Mouse (Mus musculus) ovary, adult 2 months (tissue): ENCODE results near the gene Olfr293. TPM values are rescaled to one million over a fixed set of nuclear protein-coding genes. Genes with fewer than 3 reads are reported as not detected.

Experiments
- polyA plus RNA-seq: library from polyadenylated mRNA; depleted of rRNA; stranded (reverse); fragments of >200 nt; gene quantifications from 2 replicates; pipeline ENCODE4 v1.2.3, GENCODE M21; 2012; rRNA removed

Gene Olfr293
- not detected in 2 replicates for polyA plus RNA-seq

DNA sequence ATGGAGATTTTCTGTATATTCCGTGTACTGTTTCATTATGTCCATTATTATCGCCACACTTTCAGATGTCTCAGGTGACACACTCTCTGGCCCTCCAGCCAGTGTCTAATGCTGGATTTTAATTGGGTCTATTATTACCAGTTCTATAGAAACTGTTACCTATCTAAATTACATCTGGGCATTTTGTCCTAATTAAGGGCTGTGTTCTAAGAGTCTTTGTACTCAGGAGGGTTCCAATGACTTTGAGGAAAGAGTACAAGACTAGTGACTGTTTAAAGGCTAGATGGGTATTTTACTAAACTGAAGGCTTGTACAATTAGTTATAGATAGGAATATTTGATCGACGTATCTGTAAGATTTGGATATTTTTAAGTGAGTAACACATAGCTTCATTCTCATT lies at the start of gene Olfr293:
Olfr293 (plus strand) TSS at position 301 of the 400 bp plus-strand sequence.

DNA sequence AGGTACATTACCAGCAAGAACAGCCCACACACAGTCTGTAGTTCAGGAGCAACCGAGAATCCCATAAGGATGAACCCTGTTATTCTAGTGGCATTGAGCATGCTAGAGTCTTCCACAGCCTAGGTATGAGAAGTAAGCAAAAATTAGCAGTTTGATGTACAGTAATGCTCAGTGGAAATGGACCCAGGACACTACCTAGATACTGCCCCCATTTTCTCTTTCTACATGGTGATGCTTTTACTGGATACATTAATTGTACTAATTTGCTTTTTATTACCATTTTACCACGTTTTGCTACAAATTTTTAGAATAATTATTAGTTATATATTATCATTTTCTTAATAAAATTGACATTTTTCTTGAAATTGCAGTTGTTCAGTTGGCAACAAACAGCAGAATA lies 32.3 kb upstream of the Olfr293 start, which contains the start of gene Olfr294:
Olfr294 (minus strand) TSS at position 101 of the 400 bp plus-strand sequence.

DNA sequence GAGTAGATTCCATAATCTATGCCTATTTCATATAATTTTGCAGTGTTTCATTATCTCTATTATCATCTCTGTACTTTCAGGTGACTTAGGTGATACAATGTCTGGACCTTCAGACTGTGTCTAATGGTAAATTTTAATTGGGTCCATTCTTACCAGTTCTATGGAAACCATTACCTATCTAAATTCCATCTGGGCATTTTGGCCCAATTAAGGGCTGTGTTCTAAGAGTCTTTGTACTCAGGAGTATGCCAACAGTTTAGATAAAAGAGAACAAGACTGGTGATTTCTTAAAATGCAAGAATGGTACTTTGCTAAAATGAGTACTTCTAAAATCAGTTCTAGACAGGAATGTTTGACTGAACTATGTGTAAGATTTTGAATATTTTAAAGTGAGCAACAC lies 39.2 kb downstream of the Olfr293 start, which contains the start of gene Olfr292:
Olfr292 (plus strand) TSS at position 301 of the 400 bp plus-strand sequence.

Other genes starting within 250 kb of the Olfr293 start
- gene Olfr301, start 245.2 kb upstream of the Olfr293 start, polyA plus RNA-seq = not detected in 2 replicates
- gene Olfr299, start 189.1 kb upstream of the Olfr293 start, polyA plus RNA-seq = not detected in 2 replicates
- not detected in 2 replicates for gene Olfr298, start 156.6 kb upstream of the Olfr293 start, polyA plus RNA-seq
- not detected in 2 replicates for gene Olfr297, start 129.1 kb upstream of the Olfr293 start, polyA plus RNA-seq
- not detected in 2 replicates for gene Olfr295, start 65.2 kb upstream of the Olfr293 start, polyA plus RNA-seq
- not detected in 2 replicates for gene Olfr294, start 32.4 kb upstream of the Olfr293 start, polyA plus RNA-seq
- not detected in 2 replicates for gene Olfr292, start 39.3 kb downstream of the Olfr293 start, polyA plus RNA-seq
- 0.09 and 0.44 TPM in 2 replicates for gene Folh1, start 126.9 kb downstream of the Olfr293 start, polyA plus RNA-seq
- not detected in 2 replicates for gene Vmn2r77, start 146.0 kb downstream of the Olfr293 start, polyA plus RNA-seq